Mouse (Mus musculus) forebrain, embryonic 16.5 days (tissue): Measurements from ENCODE around the gene Lipa. TPM values are rescaled to one million over a fixed set of nuclear protein-coding genes. Genes with fewer than 3 reads are reported as not detected.

Source experiments
- ATAC-seq: fragments of 200-750 bp; cut with Nextera tagmentation; 2 replicates; pipeline ENCODE4 v1.8.0; 2017; ENCODE audit warnings: mild to moderate bottlenecking, moderate library complexity
- H3K27ac ChIP-seq: fragments of 300-500 bp; sonication (generic); 2 replicates; pipeline ENCODE4 v1.5.1; 2014; ENCODE audit warnings: low read length, control low read depth
- H3K27me3 ChIP-seq: fragments of 300-500 bp; sonication (generic); replicated peaks from 2 replicates; pipeline ENCODE4 v1.6.1; 2014; ENCODE audit warnings: low read length; ENCODE audit not compliant: control insufficient read depth, insufficient read depth
- H3K36me3 ChIP-seq: fragments of 300-500 bp; sonication (generic); 2 replicates; pipeline ENCODE4 v1.6.1; 2014; ENCODE audit not compliant: control insufficient read depth, insufficient read depth
- H3K4me1 ChIP-seq: fragments of 300-500 bp; sonication (generic); replicated peaks from 2 replicates; pipeline ENCODE4 v1.6.1; 2014; ENCODE audit warnings: low read length; ENCODE audit not compliant: control insufficient read depth, insufficient read depth
- H3K4me2 ChIP-seq: fragments of 300-500 bp; sonication (generic); 2 replicates; pipeline ENCODE4 v1.6.1; 2014; ENCODE audit warnings: mild to moderate bottlenecking, low read length, control low read depth
- H3K4me3 ChIP-seq: fragments of 300-500 bp; sonication (generic); replicated peaks from 2 replicates; pipeline ENCODE4 v1.5.1; 2014; ENCODE audit warnings: mild to moderate bottlenecking, low read length, control low read depth
- H3K9ac ChIP-seq: fragments of 300-500 bp; sonication (generic); replicated peaks from 2 replicates; pipeline ENCODE4 v1.6.1; 2014; ENCODE audit warnings: low read depth, low read length, control low read depth
- H3K9me3 ChIP-seq: fragments of 300-500 bp; sonication (generic); 2 replicates; pipeline ENCODE4 v1.6.1; 2016; ENCODE audit warnings: low read length; ENCODE audit not compliant: control insufficient read depth
- WGBS: fragments of 180-500 bp; shearing (Covaris S2); extraction: QIAGEN DNeasy Blood & Tissue Kit; methylation state at CpG from one replicate; pipeline ENCODE4 v1.1.7; 2014; 5-methylcytosine and 5-hydroxymethylcytosine counted together
- polyA plus RNA-seq: library from polyadenylated mRNA; unstranded; fragments of >200 nt; fragmentation: Nextera tagmentation; extraction: Ambion mirVana; gene quantifications from 2 replicates; pipeline ENCODE4 v1.2.1, GENCODE M21; 2015

Lipa gene
- 14.2 and 16.0 TPM in 2 replicates for polyA plus RNA-seq

- peak; percentile 100 for ATAC-seq
- no peaks in the 10 kb centered on the region for H3K36me3 ChIP-seq
- H3K27me3 ChIP-seq: no peaks in the 10 kb centered on the region
- H3K27ac ChIP-seq: peak within 1 kb of the TSS; percentile 34; the same call in 1 of the 2 replicates
- H3K4me3 ChIP-seq: peak within 1 kb of the TSS; percentile 74
- H3K4me2 ChIP-seq: peak within 1 kb of the TSS; percentile 94
- peak within 1 kb of the TSS; percentile 73 for H3K9ac ChIP-seq
- H3K9me3 ChIP-seq: no peaks in the 10 kb centered on the region
- peaks cover 9% of the 10 kb centered on the region for H3K4me1 ChIP-seq
- WGBS: under 1% methylated on average over 29 of the region's 29 CpGs
These were observed at the start of gene Lipa for GRCm38 (mm10) chr19:34526941-34527682. Gene Lipa, minus strand, starts transcription at chr19:34527474.

- Histone ChIP-seq H3K36me3 (no peaks in the 10 kb centered on the region), H3K9me3 (no peaks in the 10 kb centered on the region), H3K27me3 (no peaks in the 10 kb centered on the region), H3K9ac (no peak overlapping the region), H3K4me1 (no peaks in the 10 kb centered on the region), H3K4me3 (no peak overlapping the region), H3K4me2 (no peak overlapping the region), H3K27ac (no peak overlapping the region)
- 94% methylated on average over 5 of the region's 5 CpGs for WGBS
- no peak for ATAC-seq
These were observed 46.4 kb upstream of the Lipa start for GRCm38 (mm10) chr19:34573650-34574049.

GRCm38 (mm10) chr19:34571080-34571479 is 43.8 kb upstream of the Lipa start:
- Histone ChIP-seq H3K4me1 (no peaks in the 10 kb centered on the region), H3K4me3 (no peak overlapping the region), H3K4me2 (no peak overlapping the region), H3K27ac (no peak overlapping the region), H3K27me3 (no peaks in the 10 kb centered on the region), H3K9me3 (no peaks in the 10 kb centered on the region), H3K36me3 (no peaks in the 10 kb centered on the region), H3K9ac (no peak overlapping the region)
- 89% methylated on average over 1 of the region's 1 CpGs for WGBS
- no peak for ATAC-seq

GRCm38 (mm10) chr19:34569896-34570476 is 42.7 kb upstream of the Lipa start:
- H3K4me2 ChIP-seq: no peak overlapping the region
- H3K4me3 ChIP-seq: no peak overlapping the region
- no peaks in the 10 kb centered on the region for H3K36me3 ChIP-seq
- no peak overlapping the region for H3K27ac ChIP-seq
- ATAC-seq: no peak
- H3K4me1 ChIP-seq: no peaks in the 10 kb centered on the region
- H3K27me3 ChIP-seq: no peaks in the 10 kb centered on the region
- no peak overlapping the region for H3K9ac ChIP-seq
- no peaks in the 10 kb centered on the region for H3K9me3 ChIP-seq
- 74% methylated on average over 4 of the region's 4 CpGs for WGBS

- ATAC-seq: no peak
- WGBS: 81% methylated on average over 7 of the region's 7 CpGs
These were observed 42.0 kb upstream of the Lipa start for GRCm38 (mm10) chr19:34568988-34569895.

GRCm38 (mm10) chr19:34566178-34566784 is 39.0 kb upstream of the Lipa start:
- no peak overlapping the region for H3K4me2 ChIP-seq
- no peak overlapping the region for H3K9ac ChIP-seq
- H3K27me3 ChIP-seq: no peaks in the 10 kb centered on the region
- no peaks in the 10 kb centered on the region for H3K4me1 ChIP-seq
- no peak for ATAC-seq
- H3K27ac ChIP-seq: no peak overlapping the region
- no peaks in the 10 kb centered on the region for H3K36me3 ChIP-seq
- 70% methylated on average over 1 of the region's 1 CpGs for whole genome bisulfite sequencing
- H3K4me3 ChIP-seq: no peak overlapping the region
- no peaks in the 10 kb centered on the region for H3K9me3 ChIP-seq

More at GRCm38 (mm10) chr19:34568988-34569895, 42.0 kb upstream of the Lipa start:
- H3K9ac ChIP-seq: no peak overlapping the region
- no peaks in the 10 kb centered on the region for H3K9me3 ChIP-seq
- no peaks in the 10 kb centered on the region for H3K36me3 ChIP-seq
- H3K4me3 ChIP-seq: no peak overlapping the region
- no peak overlapping the region for H3K27ac ChIP-seq
- H3K27me3 ChIP-seq: no peaks in the 10 kb centered on the region
- H3K4me1 ChIP-seq: no peaks in the 10 kb centered on the region
- no peak overlapping the region for H3K4me2 ChIP-seq

- ATAC-seq: no peak
- no peaks in the 10 kb centered on the region for H3K36me3 ChIP-seq
- no peak overlapping the region for H3K4me3 ChIP-seq
- H3K4me2 ChIP-seq: no peak overlapping the region
- no peak overlapping the region for H3K27ac ChIP-seq
- H3K9me3 ChIP-seq: no peaks in the 10 kb centered on the region
- no peak overlapping the region for H3K9ac ChIP-seq
- H3K4me1 ChIP-seq: no peaks in the 10 kb centered on the region
- no peaks in the 10 kb centered on the region for H3K27me3 ChIP-seq
These were observed 35.3 kb upstream of the Lipa start for GRCm38 (mm10) chr19:34562556-34562955.

GRCm38 (mm10) chr19:34556621-34557020 is 29.3 kb upstream of the Lipa start:
- Histone ChIP-seq H3K27me3 (no peaks in the 10 kb centered on the region), H3K4me2 (no peak overlapping the region), H3K36me3 (no peaks in the 10 kb centered on the region), H3K4me1 (peaks cover 6% of the 10 kb centered on the region; the same call in 1 of the 2 replicates), H3K4me3 (no peak overlapping the region), H3K9me3 (no peaks in the 10 kb centered on the region), H3K9ac (no peak overlapping the region), H3K27ac (no peak overlapping the region)
- 66% methylated on average over 3 of the region's 3 CpGs for WGBS
- no peak for ATAC-seq

- H3K4me2 ChIP-seq: no peak overlapping the region
- no peaks in the 10 kb centered on the region for H3K9me3 ChIP-seq
- no peaks in the 10 kb centered on the region for H3K27me3 ChIP-seq
- no peaks in the 10 kb centered on the region for H3K36me3 ChIP-seq
- no peak overlapping the region for H3K4me3 ChIP-seq
- no peak overlapping the region for H3K9ac ChIP-seq
- H3K4me1 ChIP-seq: peaks cover 8% of the 10 kb centered on the region; the same call in 1 of the 2 replicates
- H3K27ac ChIP-seq: no peak overlapping the region
- ATAC-seq: no peak
These were observed 26.8 kb upstream of the Lipa start for GRCm38 (mm10) chr19:34554061-34554460.
